Mouse (Mus musculus) right cerebral cortex, postnatal 4 days (tissue): ENCODE measurements around the gene Cyb561d2.

ENCODE experiments used
- DNase-seq: peaks from one replicate; pipeline ENCODE4 v3.0.0-alpha.2; 2022

The Cyb561d2 gene

GRCm38 (mm10) chr9:107549297-107550074, 7.5 kb upstream of the Cyb561d2 start:
- DNase-seq: no peak

GRCm38 (mm10) chr9:107548820-107549219, 6.8 kb upstream of the Cyb561d2 start:
- DNase-seq: no peak

GRCm38 (mm10) chr9:107547957-107548356, 6.0 kb upstream of the Cyb561d2 start:
- DNase-seq: no peak

- DNase-seq: peak; percentile 87
Measured at GRCm38 (mm10) chr9:107547026-107547425, 5.0 kb upstream of the Cyb561d2 start, which contains the start of gene Zmynd10. Gene Zmynd10 (plus strand): TSS chr9:107547298.

GRCm38 (mm10) chr9:107545602-107546001, 3.6 kb upstream of the Cyb561d2 start:
- peak; percentile 82 for DNase-seq

- no peak for DNase-seq
Measured at GRCm38 (mm10) chr9:107545199-107545598, 3.2 kb upstream of the Cyb561d2 start.

- no peak for DNase-seq
Measured at GRCm38 (mm10) chr9:107544729-107545128, 2.7 kb upstream of the Cyb561d2 start.

GRCm38 (mm10) chr9:107544196-107544700, 2.3 kb upstream of the Cyb561d2 start:
- no peak for DNase-seq

- DNase-seq: no peak
Measured at GRCm38 (mm10) chr9:107543299-107543698, 1.3 kb upstream of the Cyb561d2 start.

- DNase-seq: no peak
Measured at GRCm38 (mm10) chr9:107542721-107543120, 728 bp upstream of the Cyb561d2 start.

GRCm38 (mm10) chr9:107542352-107542686, 326 bp upstream of the Cyb561d2 start:
- DNase-seq: no peak

GRCm38 (mm10) chr9:107541005-107541404, 988 bp downstream of the Cyb561d2 start:
- no peak for DNase-seq

GRCm38 (mm10) chr9:107540420-107540819, 1.6 kb downstream of the Cyb561d2 start:
- DNase-seq: no peak

- DNase-seq: no peak
Measured at GRCm38 (mm10) chr9:107539940-107540339, 2.1 kb downstream of the Cyb561d2 start.

GRCm38 (mm10) chr9:107538711-107539110, 3.3 kb downstream of the Cyb561d2 start:
- no peak for DNase-seq

GRCm38 (mm10) chr9:107538231-107538630, 3.8 kb downstream of the Cyb561d2 start:
- no peak for DNase-seq

GRCm38 (mm10) chr9:107534408-107535202, 7.4 kb downstream of the Cyb561d2 start:
- DNase-seq: no peak

- peak; percentile 83 for DNase-seq
Measured at GRCm38 (mm10) chr9:107533791-107534407, 8.1 kb downstream of the Cyb561d2 start, which contains the start of gene Tmem115. Gene Tmem115 (plus strand): TSS chr9:107533945.

GRCm38 (mm10) chr9:107526198-107527026, 15.6 kb downstream of the Cyb561d2 start:
- DNase-seq: peak; percentile 77

GRCm38 (mm10) chr9:107522400-107522711, 19.6 kb downstream of the Cyb561d2 start:
- no peak for DNase-seq

GRCm38 (mm10) chr9:107521711-107522399, 20.1 kb downstream of the Cyb561d2 start:
- no peak for DNase-seq

- DNase-seq: no peak
Measured at GRCm38 (mm10) chr9:107521190-107521589, 20.8 kb downstream of the Cyb561d2 start.
